8 mouse cellular contexts compared by ENCODE assay signal in genomic region chr6:117879408-117880115, GRCm38 (mm10). TPM values are rescaled to one million over a fixed set of nuclear protein-coding genes. Genes with fewer than 3 reads are reported as not detected.
DNase-seq lines count a peak whose midpoint lies in the region; ATAC-seq and TF ChIP-seq lines count a peak whose summit lies in the region.

No protein-coding gene starts in this region.

- no peaks in the 10 kb centered on the region for H3K9me3 ChIP-seq in heart, embryonic 12.5 days (replicated peaks)
- H3K9me3 ChIP-seq in kidney, postnatal 0 days (replicated peaks; ENCODE audit: low read length) = no peaks in the 10 kb centered on the region
- H3K9me3 ChIP-seq in liver, embryonic 11.5 days (ENCODE audit: control insufficient read depth, low read length) = no peaks in the 10 kb centered on the region
- no peaks in the 10 kb centered on the region for H3K9me3 ChIP-seq in stomach, embryonic 14.5 days (ENCODE audit: control insufficient read depth, low read depth, low read length)

- H3K4me2 ChIP-seq in heart, embryonic 12.5 days = peak overlapping the region; percentile 65
- H3K4me2 ChIP-seq in kidney, postnatal 0 days (ENCODE audit: low read length) = peak overlapping the region; percentile 67
- H3K4me2 ChIP-seq in liver, embryonic 11.5 days = peak overlapping the region; percentile 79
- H3K4me2 ChIP-seq in stomach, embryonic 14.5 days (replicated peaks; ENCODE audit: low read depth, low read length) = peak overlapping the region; percentile 46

- peak overlapping the region; percentile 50 for H3K4me3 ChIP-seq in heart, embryonic 12.5 days
- H3K4me3 ChIP-seq in kidney, postnatal 0 days (replicated peaks; ENCODE audit: low read depth, low read length) = peak overlapping the region; percentile 44
- H3K4me3 ChIP-seq in liver, embryonic 11.5 days (ENCODE audit: low read depth, low read length) = peak overlapping the region; percentile 54
- H3K4me3 ChIP-seq in stomach, embryonic 14.5 days (ENCODE audit: low read depth, low read length) = peak overlapping the region; percentile 43

- TF ChIP-seq CTCF in kidney, postnatal 0 days (IDR thresholded peaks at IDR 0.05; ENCODE audit: low read depth) = peak; percentile 100

- peak overlapping the region; percentile 96 for H3K27ac ChIP-seq in heart, embryonic 12.5 days (ENCODE audit: poor library complexity, severe bottlenecking)
- H3K27ac ChIP-seq in kidney, postnatal 0 days = peak overlapping the region; percentile 98
- peak overlapping the region; percentile 100 for H3K27ac ChIP-seq in liver, embryonic 11.5 days (ENCODE audit: low read depth, low read length)
- H3K27ac ChIP-seq in stomach, embryonic 14.5 days (ENCODE audit: low read length) = peak overlapping the region; percentile 98

- H3K36me3 ChIP-seq in heart, embryonic 12.5 days = no peaks in the 10 kb centered on the region
- no peaks in the 10 kb centered on the region for H3K36me3 ChIP-seq in kidney, postnatal 0 days (ENCODE audit: insufficient read depth, low read length)
- H3K36me3 ChIP-seq in liver, embryonic 11.5 days (ENCODE audit: control insufficient read depth, insufficient read depth, low read length) = no peaks in the 10 kb centered on the region
- H3K36me3 ChIP-seq in stomach, embryonic 14.5 days (ENCODE audit: control insufficient read depth, insufficient read depth, low read length) = no peaks in the 10 kb centered on the region

- H3K27me3 ChIP-seq in heart, embryonic 12.5 days (replicated peaks) = no peaks in the 10 kb centered on the region
- no peaks in the 10 kb centered on the region for H3K27me3 ChIP-seq in kidney, postnatal 0 days (ENCODE audit: insufficient read depth, low read length)
- no peaks in the 10 kb centered on the region for H3K27me3 ChIP-seq in liver, embryonic 11.5 days (replicated peaks; ENCODE audit: control insufficient read depth, insufficient read depth, low read length)
- no peaks in the 10 kb centered on the region for H3K27me3 ChIP-seq in stomach, embryonic 14.5 days (ENCODE audit: control insufficient read depth, insufficient read depth, low read length)

- under 1% methylated on average over 67 of the region's 67 CpGs for WGBS in heart, embryonic 12.5 days
- WGBS in kidney, postnatal 0 days = under 1% methylated on average over 67 of the region's 67 CpGs
- WGBS in liver, embryonic 11.5 days = under 1% methylated on average over 67 of the region's 67 CpGs
- whole genome bisulfite sequencing in stomach, embryonic 14.5 days = under 1% methylated on average over 67 of the region's 67 CpGs

- DNase-seq in CD4-positive helper T cell, adult 2 months (ENCODE audit: low read depth, low spot score) = peak; percentile 99
- peak; percentile 95 for DNase-seq in brain, embryonic 18.5 days (ENCODE audit: low read depth, low spot score)
- DNase-seq in kidney, postnatal 0 days (ENCODE audit: low spot score) = peak; percentile 99
- DNase-seq in liver, embryonic 11.5 days (ENCODE audit: low spot score) = peak; percentile 100
- peak; percentile 100 for DNase-seq in naive thymus-derived CD4-positive, alpha-beta T cell, adult 2 months (ENCODE audit: low read depth)

- ATAC-seq in erythroid progenitor cell, adult 5-6 weeks (replicated peaks; ENCODE audit: low FRiP score, poor library complexity, severe bottlenecking) = peak; percentile 87
- ATAC-seq in heart, embryonic 12.5 days (ENCODE audit: insufficient number of reproducible peaks, low FRiP score) = peak; percentile 94
- ATAC-seq in kidney, postnatal 0 days (replicated peaks; ENCODE audit: low FRiP score, low read depth) = peak; percentile 93
- peak; percentile 89 for ATAC-seq in liver, embryonic 11.5 days (replicated peaks; ENCODE audit: low FRiP score)
- ATAC-seq in stomach, embryonic 14.5 days (ENCODE audit: insufficient number of reproducible peaks, insufficient read depth, low FRiP score, low read depth) = peak; percentile 95

- 0 out of 2 replicates have a peak, but pooled peaks cover 7% of the 10 kb centered on the region for H3K4me1 ChIP-seq in heart, embryonic 12.5 days (replicated peaks)
- H3K4me1 ChIP-seq in kidney, postnatal 0 days (replicated peaks; ENCODE audit: insufficient read depth, low read length) = no peaks in the 10 kb centered on the region
- H3K4me1 ChIP-seq in liver, embryonic 11.5 days (replicated peaks; ENCODE audit: control insufficient read depth, insufficient read depth, low read length) = peaks cover 11% of the 10 kb centered on the region
- H3K4me1 ChIP-seq in stomach, embryonic 14.5 days (ENCODE audit: control insufficient read depth, insufficient read depth, low read length) = 0 out of 2 replicates have a peak, but pooled peaks cover 7% of the 10 kb centered on the region

- H3K9ac ChIP-seq in heart, embryonic 12.5 days = peak overlapping the region; percentile 68
- H3K9ac ChIP-seq in kidney, postnatal 0 days (ENCODE audit: low read depth, low read length) = peak overlapping the region; percentile 70
- H3K9ac ChIP-seq in liver, embryonic 11.5 days (ENCODE audit: low read depth, low read length) = peak overlapping the region; percentile 79
- peak overlapping the region; percentile 49 for H3K9ac ChIP-seq in stomach, embryonic 14.5 days (replicated peaks; ENCODE audit: low read depth, low read length)

RNA-seq across cellular contexts. Expression of gene Zfp239, which starts 17.7 kb away (rescaled TPM):
- total RNA-seq in erythroid progenitor cell, adult 5-6 weeks (2015; ENCODE audit: low replicate concordance) = 1.4 TPM in 1 of 2 replicates, not detected in the other
- total RNA-seq in erythroid progenitor cell, adult 5-6 weeks (2017; ENCODE audit: low replicate concordance) = 1.0 and 1.1 TPM in 2 replicates
- 2.5 and 2.9 TPM in 2 replicates for polyA plus RNA-seq in heart, embryonic 12.5 days (2016; fragmentation: Nextera tagmentation; extraction: Ambion mirVana)
- polyA plus RNA-seq in kidney, postnatal 0 days (2015; fragmentation: Nextera tagmentation; extraction: Ambion mirVana) = 9.0 and 11.0 TPM in 2 replicates
- polyA plus RNA-seq in liver, embryonic 11.5 days (2014; fragmentation: Nextera tagmentation; extraction: Ambion mirVana) = 8.2 and 8.7 TPM in 2 replicates
- polyA plus RNA-seq in stomach, embryonic 14.5 days (2014; fragmentation: Nextera tagmentation; extraction: Ambion mirVana) = 7.1 and 7.6 TPM in 2 replicates

RNA-seq across cellular contexts. Expression of gene Hnrnpf, which starts 20.6 kb away (rescaled TPM):
- total RNA-seq in erythroid progenitor cell, adult 5-6 weeks (2015; ENCODE audit: low replicate concordance) = 403 and 407 TPM in 2 replicates
- 524 and 658 TPM in 2 replicates for total RNA-seq in erythroid progenitor cell, adult 5-6 weeks (2017; ENCODE audit: low replicate concordance)
- polyA plus RNA-seq in heart, embryonic 12.5 days (2016; fragmentation: Nextera tagmentation; extraction: Ambion mirVana) = 530 and 545 TPM in 2 replicates
- 555 and 598 TPM in 2 replicates for polyA plus RNA-seq in kidney, postnatal 0 days (2015; fragmentation: Nextera tagmentation; extraction: Ambion mirVana)
- 960 and 1,037 TPM in 2 replicates for polyA plus RNA-seq in liver, embryonic 11.5 days (2014; fragmentation: Nextera tagmentation; extraction: Ambion mirVana)
- polyA plus RNA-seq in stomach, embryonic 14.5 days (2014; fragmentation: Nextera tagmentation; extraction: Ambion mirVana) = 685 and 701 TPM in 2 replicates

RNA-seq across cellular contexts. Expression of gene Zfp637, which starts 38.6 kb away (rescaled TPM):
- total RNA-seq in erythroid progenitor cell, adult 5-6 weeks (2015; ENCODE audit: low replicate concordance) = 9.4 and 13.4 TPM in 2 replicates
- 3.5 TPM in 1 of 2 replicates, not detected in the other for total RNA-seq in erythroid progenitor cell, adult 5-6 weeks (2017; ENCODE audit: low replicate concordance)
- 54.4 and 58.9 TPM in 2 replicates for polyA plus RNA-seq in heart, embryonic 12.5 days (2016; fragmentation: Nextera tagmentation; extraction: Ambion mirVana)
- 93.5 and 95.6 TPM in 2 replicates for polyA plus RNA-seq in kidney, postnatal 0 days (2015; fragmentation: Nextera tagmentation; extraction: Ambion mirVana)
- polyA plus RNA-seq in liver, embryonic 11.5 days (2014; fragmentation: Nextera tagmentation; extraction: Ambion mirVana) = 81.0 and 82.3 TPM in 2 replicates
- 126 and 141 TPM in 2 replicates for polyA plus RNA-seq in stomach, embryonic 14.5 days (2014; fragmentation: Nextera tagmentation; extraction: Ambion mirVana)

RNA-seq across cellular contexts. Expression of gene Fxyd4, which starts 57.9 kb away (rescaled TPM):
- total RNA-seq in erythroid progenitor cell, adult 5-6 weeks (2015; ENCODE audit: low replicate concordance) = not detected in 2 replicates
- total RNA-seq in erythroid progenitor cell, adult 5-6 weeks (2017; ENCODE audit: low replicate concordance) = not detected in 2 replicates
- 1.2 and 1.5 TPM in 2 replicates for polyA plus RNA-seq in heart, embryonic 12.5 days (2016; fragmentation: Nextera tagmentation; extraction: Ambion mirVana)
- 193 and 222 TPM in 2 replicates for polyA plus RNA-seq in kidney, postnatal 0 days (2015; fragmentation: Nextera tagmentation; extraction: Ambion mirVana)
- 1.2 and 2.1 TPM in 2 replicates for polyA plus RNA-seq in liver, embryonic 11.5 days (2014; fragmentation: Nextera tagmentation; extraction: Ambion mirVana)
- polyA plus RNA-seq in stomach, embryonic 14.5 days (2014; fragmentation: Nextera tagmentation; extraction: Ambion mirVana) = 4.4 and 5.0 TPM in 2 replicates

Comparison
In these comparisons a context has a peak if more than half of its experiments do, and no peak if none do; other contexts are left out.
1. Peak in every context shown above with its lines: DNase-seq, ATAC-seq, H3K4me3 ChIP-seq and H3K27ac ChIP-seq.